Mouse (Mus musculus) midbrain, embryonic 10.5 days (tissue): ENCODE data around the gene Aurka. TPM values are rescaled to one million over a fixed set of nuclear protein-coding genes. Genes with fewer than 3 reads are reported as not detected.
A peak's percentile ranks its signal among the peaks of the same experiment; 100 is the strongest.

Experiments
- DNase-seq: peaks from one replicate; pipeline ENCODE4 v3.0.0-alpha.2; 2017; ENCODE audit warnings: low spot score
- H3K27ac ChIP-seq: fragments of 300-500 bp; sonication (generic); replicated peaks from 2 replicates; pipeline ENCODE4 v1.5.1; 2016; ENCODE audit warnings: mild to moderate bottlenecking
- H3K27me3 ChIP-seq: fragments of 300-500 bp; sonication (generic); 2 replicates; pipeline ENCODE4 v1.6.1; 2016; ENCODE audit warnings: low read depth, mild to moderate bottlenecking; ENCODE audit not compliant: poor library complexity, severe bottlenecking
- H3K36me3 ChIP-seq: fragments of 300-500 bp; sonication (generic); 2 replicates; pipeline ENCODE4 v1.6.1; 2016; ENCODE audit warnings: mild to moderate bottlenecking, moderate library complexity
- H3K4me1 ChIP-seq: fragments of 300-500 bp; sonication (generic); 2 replicates; pipeline ENCODE4 v1.6.1; 2016
- H3K4me3 ChIP-seq: fragments of 300-500 bp; sonication (generic); 2 replicates; pipeline ENCODE4 v1.5.1; 2016; ENCODE audit warnings: mild to moderate bottlenecking, moderate library complexity
- H3K9me3 ChIP-seq: fragments of 300-500 bp; sonication (generic); replicated peaks from 2 replicates; pipeline ENCODE4 v1.6.1; 2016; ENCODE audit warnings: mild to moderate bottlenecking
- WGBS: fragments of 180-500 bp; shearing (Covaris S2); methylation state at CpG from one replicate; pipeline ENCODE4 v1.1.7; 2016; 5-methylcytosine and 5-hydroxymethylcytosine counted together
- polyA plus RNA-seq: library from polyadenylated mRNA; unstranded; fragments of >200 nt; fragmentation: Nextera tagmentation; extraction: Ambion mirVana; gene quantifications from 2 replicates; pipeline ENCODE4 v1.2.1, GENCODE M21; 2016

Gene Aurka
- polyA plus RNA-seq = 196 and 221 TPM in 2 replicates

- Histone ChIP-seq H3K27ac (peak within 1 kb of the TSS; percentile 97), H3K4me3 (peak within 1 kb of the TSS; percentile 97), H3K4me1 (peaks cover 46% of the 10 kb centered on the region), H3K27me3 (no peaks in the 10 kb centered on the region), H3K36me3 (peaks cover 68% of the 10 kb centered on the region), H3K9me3 (no peaks in the 10 kb centered on the region)
- peak; percentile 96 for DNase-seq
- WGBS = under 1% methylated on average over 66 of the region's 66 CpGs
These were observed at the start of gene Aurka, which contains the start of gene Cstf1 for GRCm38 (mm10) chr2:172370411-172371223. Aurka (minus strand) TSS chr2:172370535. Cstf1 (plus strand) TSS chr2:172370681.

DNA sequence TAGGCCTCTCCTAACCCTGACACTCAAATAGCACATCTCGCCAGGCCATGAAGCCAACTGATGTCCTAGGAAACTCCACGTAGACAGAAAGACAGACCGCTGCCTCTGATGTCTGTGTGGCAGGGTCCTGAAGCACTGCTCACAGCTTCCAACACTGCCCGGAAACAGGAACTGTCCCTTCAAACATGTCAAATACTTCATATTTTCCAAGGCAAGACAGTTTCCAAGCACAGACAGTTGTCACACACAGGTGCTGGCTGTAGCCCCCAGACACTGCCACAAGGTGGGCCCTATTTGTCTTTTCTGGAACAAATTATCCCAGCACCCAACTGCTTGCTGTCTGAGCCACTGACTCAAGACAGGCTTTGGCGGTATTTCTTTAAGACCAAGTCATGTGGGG, 47.9 kb upstream of the Aurka start:
- Histone ChIP-seq H3K36me3 (no peaks in the 10 kb centered on the region), H3K9me3 (no peaks in the 10 kb centered on the region), H3K27me3 (no peaks in the 10 kb centered on the region), H3K4me1 (peaks cover 13% of the 10 kb centered on the region), H3K4me3 (no peak overlapping the region), H3K27ac (no peak overlapping the region)
- WGBS = 90% methylated on average over 5 of the region's 5 CpGs
- no peak for DNase-seq

- no peaks in the 10 kb centered on the region for H3K9me3 ChIP-seq
- H3K27ac ChIP-seq = no peak overlapping the region
- peaks cover 26% of the 10 kb centered on the region for H3K4me1 ChIP-seq
- no peak for DNase-seq
- no peaks in the 10 kb centered on the region for H3K36me3 ChIP-seq
- 92% methylated on average over 5 of the region's 5 CpGs for WGBS
- no peak overlapping the region for H3K4me3 ChIP-seq
- no peaks in the 10 kb centered on the region for H3K27me3 ChIP-seq
These were observed 46.5 kb upstream of the Aurka start for GRCm38 (mm10) chr2:172416876-172417275.

DNA sequence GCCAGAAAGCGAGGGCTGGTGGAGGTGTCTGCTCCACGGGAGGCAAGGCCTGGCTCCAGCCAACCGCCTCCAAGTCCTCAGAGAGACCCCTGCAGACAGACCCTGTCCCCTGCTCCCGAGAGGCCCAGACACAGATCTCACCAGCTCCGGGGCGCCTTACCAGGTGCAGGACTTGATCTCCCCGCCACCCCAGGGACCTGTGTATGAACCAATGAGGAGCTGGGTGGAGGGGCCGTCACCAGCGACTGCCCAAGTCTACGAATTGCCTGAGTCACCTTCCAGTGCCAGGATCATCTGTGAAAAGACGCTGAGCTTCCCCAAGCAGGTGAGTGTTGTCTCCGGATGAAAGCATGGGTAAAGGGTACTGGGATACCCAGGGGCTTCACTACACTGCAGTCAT, 45.9 kb upstream of the Aurka start:
- 57% methylated on average over 12 of the region's 12 CpGs for WGBS
- no peak overlapping the region for H3K27ac ChIP-seq

GRCm38 (mm10) chr2:172413894-172414293, 43.6 kb upstream of the Aurka start:
- H3K4me1 ChIP-seq = peaks cover 30% of the 10 kb centered on the region
- no peaks in the 10 kb centered on the region for H3K36me3 ChIP-seq
- WGBS = 49% methylated on average over 5 of the region's 5 CpGs
- H3K9me3 ChIP-seq = no peaks in the 10 kb centered on the region
- H3K27ac ChIP-seq = peak overlapping the region; percentile 67; the same call in 1 of the 2 replicates
- H3K27me3 ChIP-seq = no peaks in the 10 kb centered on the region
- no peak for DNase-seq
- H3K4me3 ChIP-seq = no peak overlapping the region

More for the DNA sequence above, 45.9 kb upstream of the Aurka start:
- no peak overlapping the region for H3K4me3 ChIP-seq
- DNase-seq = no peak
- no peaks in the 10 kb centered on the region for H3K27me3 ChIP-seq
- H3K9me3 ChIP-seq = no peaks in the 10 kb centered on the region
- peaks cover 29% of the 10 kb centered on the region for H3K4me1 ChIP-seq
- H3K36me3 ChIP-seq = no peaks in the 10 kb centered on the region

DNA sequence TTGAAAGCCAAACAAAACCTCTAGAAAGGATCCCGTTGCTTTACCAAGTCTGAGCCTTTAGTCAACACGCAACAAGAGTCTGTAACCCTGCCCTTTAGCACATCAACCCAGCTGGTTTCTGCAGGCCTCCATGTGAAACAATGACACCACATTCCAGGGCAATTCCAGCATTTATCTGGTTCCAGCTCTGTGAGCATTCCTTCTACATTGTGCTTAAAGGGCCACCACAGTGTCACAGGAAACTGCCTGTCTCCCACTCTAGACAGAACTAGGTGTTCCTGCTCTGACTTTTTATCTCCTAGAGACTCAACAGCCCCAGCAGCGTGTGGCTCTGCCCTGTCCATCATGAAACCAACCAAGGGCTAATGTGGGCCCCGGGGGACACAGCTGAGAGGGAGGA, 42.9 kb upstream of the Aurka start:
- 25% methylated on average over 4 of the region's 4 CpGs for WGBS
- Histone ChIP-seq H3K27me3 (no peaks in the 10 kb centered on the region), H3K27ac (peak overlapping the region; percentile 67; the same call in 1 of the 2 replicates), H3K4me3 (no peak overlapping the region), H3K36me3 (no peaks in the 10 kb centered on the region), H3K4me1 (peaks cover 29% of the 10 kb centered on the region), H3K9me3 (no peaks in the 10 kb centered on the region)
- no peak for DNase-seq

- no peaks in the 10 kb centered on the region for H3K36me3 ChIP-seq
- H3K4me1 ChIP-seq = peaks cover 29% of the 10 kb centered on the region
- no peaks in the 10 kb centered on the region for H3K27me3 ChIP-seq
- no peaks in the 10 kb centered on the region for H3K9me3 ChIP-seq
- H3K27ac ChIP-seq = peak overlapping the region; percentile 67; the same call in 1 of the 2 replicates
- WGBS = 10% methylated on average over 9 of the region's 9 CpGs
- H3K4me3 ChIP-seq = 0 out of 2 replicates have a peak overlapping the region, but pooled peaks have one; percentile 14
- peak; percentile 61 for DNase-seq
These were observed 42.1 kb upstream of the Aurka start for GRCm38 (mm10) chr2:172412454-172412853.

DNA sequence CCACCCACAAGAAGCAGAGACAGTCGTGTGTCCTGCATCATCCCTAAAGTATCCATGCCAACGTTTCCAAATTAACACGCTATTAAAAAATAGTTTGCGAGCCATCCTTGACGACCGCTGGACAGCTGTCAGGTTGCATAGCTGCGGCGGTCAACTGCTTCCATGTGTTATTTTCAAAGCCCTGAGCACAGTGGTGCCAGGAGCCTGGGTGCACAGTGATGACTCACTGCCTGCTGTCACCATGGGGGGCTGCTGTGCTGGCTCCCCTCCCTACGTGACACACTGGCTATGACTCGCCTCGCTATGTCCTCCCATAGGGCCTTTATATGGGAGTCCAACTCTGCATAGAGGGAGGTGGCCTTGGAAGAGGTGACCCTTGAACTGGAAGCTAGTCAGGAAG, 40.8 kb upstream of the Aurka start:
- no peak overlapping the region for H3K4me3 ChIP-seq
- WGBS = 84% methylated on average over 11 of the region's 11 CpGs

GRCm38 (mm10) chr2:172410686-172411085, 40.4 kb upstream of the Aurka start:
- H3K27ac ChIP-seq = no peak overlapping the region
- H3K4me3 ChIP-seq = no peak overlapping the region
- DNase-seq = no peak
- WGBS = 85% methylated on average over 2 of the region's 2 CpGs
- no peaks in the 10 kb centered on the region for H3K36me3 ChIP-seq
- no peaks in the 10 kb centered on the region for H3K27me3 ChIP-seq
- H3K9me3 ChIP-seq = no peaks in the 10 kb centered on the region
- H3K4me1 ChIP-seq = peaks cover 29% of the 10 kb centered on the region

More for the DNA sequence above, 40.8 kb upstream of the Aurka start:
- no peaks in the 10 kb centered on the region for H3K36me3 ChIP-seq
- no peak for DNase-seq
- H3K27me3 ChIP-seq = no peaks in the 10 kb centered on the region
- no peaks in the 10 kb centered on the region for H3K9me3 ChIP-seq
- H3K27ac ChIP-seq = no peak overlapping the region
- H3K4me1 ChIP-seq = peaks cover 29% of the 10 kb centered on the region

DNA sequence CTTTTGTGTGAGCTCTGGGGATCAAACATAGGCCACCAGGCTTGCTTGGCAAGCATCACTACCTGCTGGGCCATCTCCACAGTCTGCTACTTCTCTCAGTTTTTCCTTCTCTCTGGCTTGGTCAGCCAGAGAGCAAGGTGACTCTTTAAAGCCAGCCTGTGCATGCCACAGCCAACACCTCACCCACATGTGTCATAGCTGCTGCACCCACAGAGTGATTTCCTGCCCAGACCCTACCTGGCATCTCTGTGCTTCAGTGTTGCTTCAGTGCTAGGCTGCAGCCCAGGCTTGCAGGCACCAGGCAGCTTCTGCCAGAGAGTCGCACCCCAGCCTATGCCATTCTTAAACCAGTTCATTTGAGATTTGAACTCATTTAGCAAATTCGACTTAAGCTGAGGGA, 37.2 kb upstream of the Aurka start:
- Histone ChIP-seq H3K27ac (no peak overlapping the region), H3K4me1 (peaks cover 15% of the 10 kb centered on the region), H3K36me3 (no peaks in the 10 kb centered on the region), H3K27me3 (no peaks in the 10 kb centered on the region), H3K9me3 (no peaks in the 10 kb centered on the region), H3K4me3 (no peak overlapping the region)
- DNase-seq = no peak
- WGBS = 76% methylated on average over 2 of the region's 2 CpGs

GRCm38 (mm10) chr2:172406173-172406572, 35.8 kb upstream of the Aurka start:
- Histone ChIP-seq H3K36me3 (no peaks in the 10 kb centered on the region), H3K9me3 (no peaks in the 10 kb centered on the region), H3K27me3 (no peaks in the 10 kb centered on the region), H3K27ac (no peak overlapping the region), H3K4me1 (0 out of 2 replicates have a peak, but pooled peaks cover 6% of the 10 kb centered on the region), H3K4me3 (no peak overlapping the region)
- 72% methylated on average over 4 of the region's 4 CpGs for WGBS
- DNase-seq = no peak

GRCm38 (mm10) chr2:172405011-172405410, 34.7 kb upstream of the Aurka start:
- WGBS = 78% methylated on average over 3 of the region's 3 CpGs
- no peaks in the 10 kb centered on the region for H3K9me3 ChIP-seq
- H3K4me1 ChIP-seq = peaks cover 8% of the 10 kb centered on the region
- H3K36me3 ChIP-seq = no peaks in the 10 kb centered on the region
- no peaks in the 10 kb centered on the region for H3K27me3 ChIP-seq
- H3K4me3 ChIP-seq = no peak overlapping the region
- no peak overlapping the region for H3K27ac ChIP-seq
- DNase-seq = no peak

- H3K27ac ChIP-seq = no peak overlapping the region
- H3K4me3 ChIP-seq = no peak overlapping the region
- 64% methylated on average over 7 of the region's 7 CpGs for WGBS
- H3K9me3 ChIP-seq = no peaks in the 10 kb centered on the region
- no peaks in the 10 kb centered on the region for H3K36me3 ChIP-seq
- H3K4me1 ChIP-seq = peaks cover 13% of the 10 kb centered on the region
- no peaks in the 10 kb centered on the region for H3K27me3 ChIP-seq
- no peak for DNase-seq
These were observed 33.9 kb upstream of the Aurka start for GRCm38 (mm10) chr2:172404239-172404638.
